Mouse (Mus musculus) kidney, postnatal 0 days (tissue): Measurements from ENCODE around the gene Adamts18. TPM values are rescaled to one million over a fixed set of nuclear protein-coding genes. Genes with fewer than 3 reads are reported as not detected.

Experiments used
- ATAC-seq: fragments of 200-750 bp; cut with Nextera tagmentation; replicated peaks from 2 replicates; pipeline ENCODE4 v1.8.0; 2017; ENCODE audit warnings: low read depth, moderate number of reproducible peaks, moderate TSS enrichment, moderate library complexity; ENCODE audit not compliant: low FRiP score
- DNase-seq: peaks from one replicate; pipeline ENCODE4 v3.0.0-alpha.2; 2016; ENCODE audit warnings: low spot score
- H3K27ac ChIP-seq: fragments of 300-500 bp; sonication (generic); 2 replicates; pipeline ENCODE4 v1.5.1; 2014; ENCODE audit warnings: mild to moderate bottlenecking
- H3K27me3 ChIP-seq: fragments of 300-500 bp; sonication (generic); 2 replicates; pipeline ENCODE4 v1.6.1; 2014; ENCODE audit warnings: low read length, mixed read lengths; ENCODE audit not compliant: insufficient read depth
- H3K36me3 ChIP-seq: fragments of 300-500 bp; sonication (generic); 2 replicates; pipeline ENCODE4 v1.6.1; 2014; ENCODE audit warnings: low read length, mixed read lengths; ENCODE audit not compliant: insufficient read depth
- H3K4me1 ChIP-seq: fragments of 300-500 bp; sonication (generic); replicated peaks from 2 replicates; pipeline ENCODE4 v1.6.1; 2014; ENCODE audit warnings: antibody characterized with exemption, low read length, mixed read lengths; ENCODE audit not compliant: insufficient read depth
- H3K4me2 ChIP-seq: fragments of 300-500 bp; sonication (generic); 2 replicates; pipeline ENCODE4 v1.6.1; 2014; ENCODE audit warnings: mild to moderate bottlenecking, low read length, moderate library complexity, mixed read lengths
- H3K4me3 ChIP-seq: fragments of 300-500 bp; sonication (generic); replicated peaks from 2 replicates; pipeline ENCODE4 v1.5.1; 2014; ENCODE audit warnings: low read depth, low read length
- H3K9ac ChIP-seq: fragments of 300-500 bp; sonication (generic); 2 replicates; pipeline ENCODE4 v1.6.1; 2014; ENCODE audit warnings: low read depth, low read length
- H3K9me3 ChIP-seq: fragments of 300-500 bp; sonication (generic); replicated peaks from 2 replicates; pipeline ENCODE4 v1.6.1; 2016; ENCODE audit warnings: low read length, inconsistent platforms, mixed read lengths
- CTCF ChIP-seq: IDR thresholded peaks from 2 replicates; pipeline ENCODE4 v1.5.1; 2016; ENCODE audit warnings: antibody characterized with exemption, low read depth, mild to moderate bottlenecking, moderate library complexity
- WGBS: fragments of 180-500 bp; shearing (Covaris S2); extraction: QIAGEN DNeasy Blood & Tissue Kit; methylation state at CpG from one replicate; pipeline ENCODE4 v1.1.7; 2014; 5-methylcytosine and 5-hydroxymethylcytosine counted together
- polyA plus RNA-seq: library from polyadenylated mRNA; unstranded; fragments of >200 nt; fragmentation: Nextera tagmentation; extraction: Ambion mirVana; gene quantifications from 2 replicates; pipeline ENCODE4 v1.2.1, GENCODE M21; 2015

The Adamts18 gene
- polyA plus RNA-seq, 1 experiment from 2014 or later: 1.6 TPM

- Histone ChIP-seq H3K9ac (no peak overlapping the region), H3K27me3 (no peaks in the 10 kb centered on the region), H3K27ac (no peak overlapping the region), H3K4me3 (no peak overlapping the region), H3K4me2 (no peak overlapping the region), H3K4me1 (no peaks in the 10 kb centered on the region), H3K9me3 (no peaks in the 10 kb centered on the region), H3K36me3 (no peaks in the 10 kb centered on the region)
- 51% methylated on average over 7 of the region's 7 CpGs for whole genome bisulfite sequencing
- ATAC-seq (no peak), DNase-seq (no peak)
- TF ChIP-seq CTCF: no peak
Observed at GRCm38 (mm10) chr8:113858801-113859200, 10.3 kb upstream of the Adamts18 start.

GRCm38 (mm10) chr8:113854622-113855293 lies 6.2 kb upstream of the Adamts18 start:
- Histone ChIP-seq H3K27me3 (no peaks in the 10 kb centered on the region), H3K4me3 (no peak overlapping the region), H3K4me1 (no peaks in the 10 kb centered on the region), H3K4me2 (no peak overlapping the region), H3K27ac (no peak overlapping the region), H3K36me3 (no peaks in the 10 kb centered on the region), H3K9me3 (no peaks in the 10 kb centered on the region), H3K9ac (no peak overlapping the region)
- no peak for TF ChIP-seq CTCF
- WGBS: 74% methylated on average over 8 of the region's 8 CpGs
- DNase-seq (no peak), ATAC-seq (no peak)

- peaks cover 10% of the 10 kb centered on the region; the same call in 1 of the 2 replicates for H3K27me3 ChIP-seq
- H3K9ac ChIP-seq: no peak overlapping the region
- no peak overlapping the region for H3K27ac ChIP-seq
- no peaks in the 10 kb centered on the region for H3K36me3 ChIP-seq
- no peaks in the 10 kb centered on the region for H3K9me3 ChIP-seq
- no peak for TF ChIP-seq CTCF
- WGBS: 75% methylated on average over 4 of the region's 4 CpGs
- DNase-seq (no peak), ATAC-seq (no peak)
- H3K4me1 ChIP-seq: no peaks in the 10 kb centered on the region
- no peak overlapping the region for H3K4me3 ChIP-seq
- no peak overlapping the region for H3K4me2 ChIP-seq
Observed at GRCm38 (mm10) chr8:113853714-113854113, 5.2 kb upstream of the Adamts18 start.

GRCm38 (mm10) chr8:113851655-113852054 lies 3.1 kb upstream of the Adamts18 start:
- Histone ChIP-seq H3K9ac (no peak overlapping the region), H3K4me2 (no peak overlapping the region), H3K36me3 (no peaks in the 10 kb centered on the region), H3K27ac (no peak overlapping the region), H3K4me1 (no peaks in the 10 kb centered on the region; the same call in 1 of the 2 replicates), H3K4me3 (no peak overlapping the region), H3K9me3 (no peaks in the 10 kb centered on the region), H3K27me3 (peaks cover 26% of the 10 kb centered on the region)
- peak; percentile 68 for TF ChIP-seq CTCF
- 47% methylated on average over 4 of the region's 4 CpGs for WGBS
- DNase-seq: no peak
- ATAC-seq: no peak

- Histone ChIP-seq H3K27me3 (peaks cover 28% of the 10 kb centered on the region), H3K4me1 (no peaks in the 10 kb centered on the region; the same call in 1 of the 2 replicates), H3K4me3 (peak overlapping the region; percentile 43), H3K4me2 (peak overlapping the region; percentile 89), H3K9me3 (no peaks in the 10 kb centered on the region), H3K27ac (no peak overlapping the region), H3K36me3 (no peaks in the 10 kb centered on the region), H3K9ac (0 out of 2 replicates have a peak overlapping the region, but pooled peaks have one; percentile 42)
- ATAC-seq (peak; percentile 36; the same call in 1 of the 2 replicates), DNase-seq (peak; percentile 29)
- no peak for TF ChIP-seq CTCF
- under 1% methylated on average over 43 of the region's 50 CpGs for WGBS
Observed at GRCm38 (mm10) chr8:113848081-113848652, 371 bp downstream of the Adamts18 start.

GRCm38 (mm10) chr8:113847606-113848080 lies 895 bp downstream of the Adamts18 start:
- H3K9me3 ChIP-seq: no peaks in the 10 kb centered on the region
- no peak overlapping the region for H3K27ac ChIP-seq
- H3K4me1 ChIP-seq: no peaks in the 10 kb centered on the region; the same call in 1 of the 2 replicates
- peak overlapping the region; percentile 89 for H3K4me2 ChIP-seq
- H3K27me3 ChIP-seq: peaks cover 28% of the 10 kb centered on the region
- no peaks in the 10 kb centered on the region for H3K36me3 ChIP-seq
- 18% methylated on average over 12 of the region's 12 CpGs for WGBS
- peak overlapping the region; percentile 43 for H3K4me3 ChIP-seq
- DNase-seq (no peak), ATAC-seq (no peak)
- no peak for TF ChIP-seq CTCF
- 0 out of 2 replicates have a peak overlapping the region, but pooled peaks have one; percentile 42 for H3K9ac ChIP-seq
